23 mouse cellular contexts compared by ENCODE assay signal in genomic region chr7:114110500-114110899, GRCm38 (mm10).
"Had no signal": no experiment of that assay in that cellular context is flagged by ENCODE, and none has a peak within 500 bp of the region (broad histone marks: within the 10 kb centered on the region; RNA-seq: fewer than 3 reads in every experiment).

No protein-coding gene starts in this region.

- ATAC-seq: hindbrain, embryonic 16.5 days; inflammation-experienced regulatory T-cells, adult 6 months; liver, embryonic 12.5 days had no signal

- H3K4me3 ChIP-seq: gastrocnemius, adult 2 months; heart, embryonic 10.5 days; heart, embryonic 12.5 days; hindbrain, embryonic 10.5 days; hindbrain, embryonic 12.5 days; limb, embryonic 13.5 days; limb, embryonic 15.5 days; liver, embryonic 12.5 days had no signal

- H3K27me3 ChIP-seq: heart, embryonic 12.5 days; hindbrain, embryonic 12.5 days; limb, embryonic 13.5 days; limb, embryonic 15.5 days had no signal

- H3K4me2 ChIP-seq: heart, embryonic 12.5 days; hindbrain, embryonic 12.5 days; hindbrain, embryonic 14.5 days; limb, embryonic 13.5 days; limb, embryonic 15.5 days; liver, embryonic 12.5 days had no signal

- H3K4me1 ChIP-seq: limb, embryonic 15.5 days had no signal

- H3K9ac ChIP-seq: heart, embryonic 12.5 days; hindbrain, embryonic 12.5 days; hindbrain, embryonic 14.5 days; limb, embryonic 13.5 days; limb, embryonic 15.5 days; liver, embryonic 12.5 days had no signal

- DNase-seq: gastrocnemius, adult 2 months; gastrocnemius, postnatal 10 days; gastrocnemius, postnatal 25 days; heart, adult 18-20 months; heart, postnatal 10 days; heart, postnatal 4 days; kidney, adult 11 months; kidney, adult 8-10 months; kidney, postnatal 10 days; kidney, postnatal 36 days; layer of hippocampus, adult 9-11 months; layer of hippocampus, postnatal 36 days; left cerebral cortex, postnatal 4 days had no signal

- H3K36me3 ChIP-seq: hindbrain, embryonic 12.5 days; limb, embryonic 13.5 days; limb, embryonic 15.5 days; liver, embryonic 12.5 days had no signal

- H3K9me3 ChIP-seq: heart, embryonic 10.5 days; heart, embryonic 12.5 days; hindbrain, embryonic 10.5 days; hindbrain, embryonic 12.5 days; limb, embryonic 13.5 days; limb, embryonic 15.5 days; liver, embryonic 12.5 days had no signal

- H3K27ac ChIP-seq: gastrocnemius, adult 2 months; heart, embryonic 10.5 days; hindbrain, embryonic 10.5 days; hindbrain, embryonic 12.5 days; hindbrain, embryonic 14.5 days; limb, embryonic 13.5 days; limb, embryonic 15.5 days; liver, embryonic 12.5 days had no signal
